Mouse (Mus musculus) Patski (cell line): ENCODE data around the gene Epb41l4b. TPM values are rescaled to one million over a fixed set of nuclear protein-coding genes. Genes with fewer than 3 reads are reported as not detected.

ENCODE experiments used
- ATAC-seq: fragments of 100-300 bp; one replicate; pipeline ENCODE4 v1.8.0; 2021
- CTCF ChIA-PET: fragments of 350-600 bp; sonication (Branson Sonifier 250); formaldehyde crosslinking; loops from one replicate; lab custom pipeline; 2022; ENCODE audit warnings: inconsistent platforms; lab: Charles Lee
- POLR2A ChIA-PET: fragments of 350-600 bp; sonication (Branson Sonifier 250); formaldehyde crosslinking; loops from one replicate; lab custom pipeline; 2022; ENCODE audit warnings: antibody characterized with exemption, inconsistent platforms; lab: Charles Lee
- DNase-seq: peaks from one replicate; pipeline ENCODE4 v3.0.0-alpha.2; 2011; ENCODE audit warnings: low read depth, low spot score
- H3K27me3 ChIP-seq: fragments of 371-371 bp; one replicate; pipeline ENCODE4 v1.5.1; 2021
- CTCF ChIP-seq: fragments of 100-300 bp; IDR thresholded peaks from one replicate; pipeline ENCODE4 v1.5.1; 2021
- in situ Hi-C: fragments of 300-500 bp; cut with MboI; formaldehyde crosslinking; loops from 3 replicates; pipeline ENCODE4 v1.11.1; 2018; ENCODE audit warnings: low pct_unique_long_range_greater_than_20kb, mixed read lengths
- polyA plus RNA-seq: library from polyadenylated mRNA; unstranded; gene quantifications from one replicate; pipeline ENCODE4 v1.2.3, GENCODE M21; 2021

Gene Epb41l4b
- polyA plus RNA-seq, 1 experiment from 2014 or later = 0.22 TPM

- in situ Hi-C loops = no loop called here
- no peak for DNase-seq
- TF ChIP-seq CTCF = no peak
- POLR2A ChIA-PET = no interaction called here
- no peak for ATAC-seq
- H3K27me3 ChIP-seq = peaks cover 10% of the 10 kb centered on the region
- CTCF ChIA-PET = no interaction called here
These were observed 131.7 kb downstream of the Epb41l4b start for GRCm38 (mm10) chr4:57011454-57012046.

- no peak for DNase-seq
- ATAC-seq = no peak
- TF ChIP-seq CTCF = no peak
- in situ Hi-C loops = no loop called here
- peaks cover 8% of the 10 kb centered on the region for H3K27me3 ChIP-seq
- ChIA-PET CTCF (no interaction called here), POLR2A (no interaction called here)
These were observed 132.3 kb downstream of the Epb41l4b start for GRCm38 (mm10) chr4:57010919-57011318.

- no peak for TF ChIP-seq CTCF
- in situ Hi-C loops = no loop called here
- CTCF ChIA-PET = no interaction called here
- peaks cover 8% of the 10 kb centered on the region for H3K27me3 ChIP-seq
- POLR2A ChIA-PET = no interaction called here
- no peak for DNase-seq
- no peak for ATAC-seq
These were observed 132.8 kb downstream of the Epb41l4b start for GRCm38 (mm10) chr4:57010425-57010824.

- H3K27me3 ChIP-seq = peaks cover 8% of the 10 kb centered on the region
- TF ChIP-seq CTCF = no peak
- DNase-seq (no peak), ATAC-seq (no peak)
- in situ Hi-C loops = no loop called here
- ChIA-PET CTCF (no interaction called here), POLR2A (no interaction called here)
These were observed 135.5 kb downstream of the Epb41l4b start for GRCm38 (mm10) chr4:57007717-57008116.

- no peak for ATAC-seq
- CTCF ChIA-PET = interaction anchor here (1.2 kb wide), 1 partner anchor 54 kb away, joined by 3 read pairs; no protein-coding TSS in a partner anchor
- DNase-seq = no peak
- no peak for TF ChIP-seq CTCF
- POLR2A ChIA-PET = no interaction called here
- in situ Hi-C loops = no loop called here
- peaks cover 8% of the 10 kb centered on the region for H3K27me3 ChIP-seq
These were observed 138.2 kb downstream of the Epb41l4b start for GRCm38 (mm10) chr4:57005011-57005410.

GRCm38 (mm10) chr4:57003886-57004285 lies 139.4 kb downstream of the Epb41l4b start:
- no peak for DNase-seq
- in situ Hi-C loops = no loop called here
- ATAC-seq = no peak
- POLR2A ChIA-PET = no interaction called here
- CTCF ChIA-PET = interaction anchor here (1.2 kb wide), 1 partner anchor 55 kb away, joined by 3 read pairs; no protein-coding TSS in a partner anchor
- TF ChIP-seq CTCF = no peak
- H3K27me3 ChIP-seq = peaks cover 8% of the 10 kb centered on the region

GRCm38 (mm10) chr4:57002751-57003150 lies 140.5 kb downstream of the Epb41l4b start:
- no peak for TF ChIP-seq CTCF
- POLR2A ChIA-PET = no interaction called here
- no peaks in the 10 kb centered on the region for H3K27me3 ChIP-seq
- DNase-seq (no peak), ATAC-seq (no peak)
- CTCF ChIA-PET = no interaction called here
- in situ Hi-C loops = no loop called here

GRCm38 (mm10) chr4:57001437-57001836 lies 141.8 kb downstream of the Epb41l4b start:
- ATAC-seq = no peak
- TF ChIP-seq CTCF = no peak
- ChIA-PET CTCF (no interaction called here), POLR2A (no interaction called here)
- no peak for DNase-seq
- no peaks in the 10 kb centered on the region for H3K27me3 ChIP-seq
- in situ Hi-C loops = no loop called here

GRCm38 (mm10) chr4:56993331-56993730 lies 149.9 kb downstream of the Epb41l4b start:
- no peak for TF ChIP-seq CTCF
- CTCF ChIA-PET = no interaction called here
- ATAC-seq = no peak
- peaks cover 8% of the 10 kb centered on the region for H3K27me3 ChIP-seq
- POLR2A ChIA-PET = no interaction called here
- DNase-seq = no peak
- in situ Hi-C loops = no loop called here

GRCm38 (mm10) chr4:56991951-56992350 lies 151.3 kb downstream of the Epb41l4b start:
- TF ChIP-seq CTCF = no peak
- POLR2A ChIA-PET = no interaction called here
- no peak for DNase-seq

GRCm38 (mm10) chr4:56990215-56990584 lies 153.0 kb downstream of the Epb41l4b start, which contains the start of gene Frrs1l:
TSS of gene Frrs1l (minus strand) at chr4:56990391.
- in situ Hi-C loops = no loop called here
- DNase-seq (no peak), ATAC-seq (no peak)
- H3K27me3 ChIP-seq = peaks cover 11% of the 10 kb centered on the region
- CTCF ChIA-PET = no interaction called here
- POLR2A ChIA-PET = no interaction called here
- TF ChIP-seq CTCF = no peak

More at GRCm38 (mm10) chr4:56991951-56992350, 151.3 kb downstream of the Epb41l4b start:
- ATAC-seq = no peak
- CTCF ChIA-PET = no interaction called here
- in situ Hi-C loops = no loop called here
- peaks cover 11% of the 10 kb centered on the region for H3K27me3 ChIP-seq
